Mouse (Mus musculus) kidney, postnatal 14 days (tissue): ENCODE measurements around the gene Kank4.
"Not testable (repeated sequence)": the region's sequence is repeated elsewhere in the genome, so short reads cannot be mapped to it uniquely, and the experiment has no call there.

Source experiments
- DNase-seq: peaks from one replicate; pipeline ENCODE4 v3.0.0; 2022; ENCODE audit warnings: mixed read lengths

Gene Kank4

GRCm38 (mm10) chr4:98773785-98774184, 43.6 kb downstream of the Kank4 start:
- no peak for DNase-seq

- DNase-seq: peak; percentile 18
These were observed 49.9 kb downstream of the Kank4 start for GRCm38 (mm10) chr4:98767134-98768133.

DNA sequence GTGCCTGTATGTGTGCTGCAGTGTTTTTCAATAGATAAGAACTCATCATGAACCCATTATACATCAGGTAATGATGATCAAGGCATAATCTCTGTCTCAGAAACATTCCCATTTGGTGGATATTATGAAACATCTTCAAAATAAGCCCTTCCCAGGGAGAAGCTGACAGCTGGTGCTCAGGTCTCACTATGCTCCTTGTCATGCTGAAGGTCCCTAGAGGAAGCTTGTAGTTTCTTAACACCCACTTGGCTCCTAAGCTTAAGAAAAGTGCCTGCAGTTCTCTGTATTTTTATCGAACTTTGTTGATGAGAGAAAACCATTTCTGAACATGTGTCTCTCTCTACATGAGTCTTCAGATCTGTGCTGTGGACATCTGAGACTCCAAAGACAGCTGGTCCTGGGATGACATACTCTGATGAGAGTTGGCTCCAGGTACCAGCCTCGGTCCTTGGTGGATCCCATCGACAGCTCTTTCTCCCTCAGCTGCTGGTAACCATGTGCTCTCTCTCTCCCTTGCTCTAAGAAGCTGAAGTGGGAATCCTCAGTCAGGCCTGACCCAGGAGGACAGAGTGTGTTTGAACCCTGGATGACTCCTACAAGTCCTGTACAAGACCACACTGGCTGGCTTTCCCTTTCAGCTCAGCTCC, 58.3 kb downstream of the Kank4 start:
- DNase-seq: no peak

DNA sequence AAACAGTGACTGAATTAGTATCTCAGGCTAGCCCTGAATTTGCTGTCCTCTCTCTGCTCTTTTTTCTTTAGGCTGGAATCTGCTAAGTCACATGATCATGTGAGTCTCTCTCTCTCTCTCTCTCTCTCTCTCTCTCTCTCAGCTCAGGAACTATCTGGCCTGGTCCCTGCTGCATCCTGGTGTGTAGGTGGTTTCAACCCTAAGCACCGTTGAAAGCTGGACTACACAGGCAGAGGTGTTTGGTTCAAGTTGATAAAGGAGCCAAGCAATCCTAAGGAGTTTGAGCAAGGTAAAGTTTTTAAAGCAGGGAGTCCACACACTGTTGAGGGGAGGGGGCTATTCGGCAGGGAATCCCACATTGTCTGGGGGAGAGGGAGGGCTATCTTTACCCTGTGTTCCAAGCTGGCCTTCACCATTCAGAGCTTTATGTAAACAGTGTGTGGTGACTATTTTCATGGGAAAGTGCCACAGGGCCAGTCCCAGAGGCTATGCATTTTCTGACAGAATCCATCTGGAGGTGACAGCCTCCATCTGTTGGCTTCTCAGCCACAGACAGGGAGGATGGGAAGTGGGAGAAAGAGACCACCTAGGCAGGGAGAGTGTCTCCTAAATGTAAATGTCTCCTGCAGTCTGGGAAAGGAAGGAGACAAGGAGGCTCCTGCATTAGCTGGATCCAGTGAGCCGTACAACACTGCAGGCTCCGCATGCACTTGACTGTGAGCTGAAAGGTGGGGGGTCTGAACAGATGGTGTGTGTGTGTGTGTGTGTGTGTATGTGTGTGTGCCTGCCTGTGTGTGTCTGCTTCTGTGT, 59.1 kb downstream of the Kank4 start:
- peak; percentile 27 for DNase-seq

- peak; percentile 39 for DNase-seq
These were observed 61.2 kb downstream of the Kank4 start for GRCm38 (mm10) chr4:98756141-98756540.

DNA sequence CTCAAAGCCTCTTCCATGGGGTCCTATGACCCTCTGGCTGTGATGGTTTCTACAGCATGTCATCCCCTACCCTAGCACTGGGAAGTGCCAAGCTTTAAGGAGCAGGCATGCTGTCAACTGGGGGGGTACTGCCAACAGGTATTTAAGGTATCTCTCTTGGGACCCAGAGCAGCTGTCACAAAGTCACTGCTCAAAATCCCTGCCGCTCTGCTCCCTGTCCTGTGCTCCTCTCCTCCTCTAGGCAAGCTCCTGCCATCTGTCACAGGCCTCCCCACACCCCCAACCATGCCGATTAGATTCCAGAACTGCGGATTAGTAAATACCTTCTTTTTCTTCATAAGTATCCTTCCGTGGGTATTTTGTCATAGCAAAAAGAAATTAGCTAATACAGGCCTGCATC, 62.9 kb downstream of the Kank4 start:
- DNase-seq: no peak

- DNase-seq: peak; percentile 25
These were observed 73.5 kb downstream of the Kank4 start for GRCm38 (mm10) chr4:98743906-98744210.

DNA sequence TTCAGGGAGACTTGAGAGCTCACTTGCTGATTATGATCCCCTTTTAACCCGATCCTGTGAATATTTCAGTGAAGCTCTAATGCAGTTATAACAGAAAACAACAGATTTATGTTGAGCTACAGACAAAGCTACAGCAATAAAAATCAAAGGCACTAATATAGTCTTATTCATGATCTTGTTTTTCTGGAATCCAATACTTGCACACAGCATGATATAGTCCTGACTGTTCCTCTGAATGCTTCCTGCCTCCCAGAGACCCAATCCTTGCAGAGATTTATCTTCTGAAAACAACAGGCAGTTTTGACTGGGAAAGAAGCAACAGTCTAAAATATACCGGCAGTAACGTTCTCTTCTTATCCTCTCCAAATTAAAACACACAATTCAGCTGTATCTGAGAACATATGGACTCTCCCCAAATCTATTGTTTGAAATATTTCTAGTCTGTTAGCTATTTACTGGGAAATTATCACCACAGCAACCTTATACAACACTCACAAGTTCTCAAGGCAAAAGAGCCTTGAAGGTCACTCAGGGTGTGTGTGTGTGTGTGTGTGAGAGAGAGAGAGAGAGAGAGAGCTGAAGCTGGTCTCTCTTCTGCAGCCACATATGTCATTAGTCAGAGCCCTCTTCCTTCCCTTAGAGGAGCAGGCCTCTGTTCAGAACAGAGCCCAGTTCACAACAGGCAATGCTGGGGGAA, 74.0 kb downstream of the Kank4 start:
- no peak for DNase-seq

DNA sequence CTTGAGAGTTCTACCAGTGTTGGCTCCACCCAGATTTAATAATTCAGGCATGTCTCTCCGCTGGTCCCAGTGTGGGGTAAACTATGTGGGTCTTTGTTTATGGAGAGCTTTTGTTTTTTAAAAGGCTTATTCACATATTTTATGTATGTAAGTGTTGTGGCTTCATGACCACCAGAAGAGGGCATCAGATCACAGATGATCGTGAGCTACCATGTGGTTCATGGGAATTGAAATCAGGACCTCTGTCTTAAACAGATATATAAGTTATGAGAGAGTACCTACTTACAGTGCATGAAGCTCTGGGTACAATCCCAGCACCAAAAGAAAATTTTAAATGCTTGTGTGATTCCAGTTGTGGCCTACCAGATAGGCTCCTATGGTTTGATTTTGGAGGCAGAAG, 77.6 kb downstream of the Kank4 start:
- peak; percentile 41 for DNase-seq

DNA sequence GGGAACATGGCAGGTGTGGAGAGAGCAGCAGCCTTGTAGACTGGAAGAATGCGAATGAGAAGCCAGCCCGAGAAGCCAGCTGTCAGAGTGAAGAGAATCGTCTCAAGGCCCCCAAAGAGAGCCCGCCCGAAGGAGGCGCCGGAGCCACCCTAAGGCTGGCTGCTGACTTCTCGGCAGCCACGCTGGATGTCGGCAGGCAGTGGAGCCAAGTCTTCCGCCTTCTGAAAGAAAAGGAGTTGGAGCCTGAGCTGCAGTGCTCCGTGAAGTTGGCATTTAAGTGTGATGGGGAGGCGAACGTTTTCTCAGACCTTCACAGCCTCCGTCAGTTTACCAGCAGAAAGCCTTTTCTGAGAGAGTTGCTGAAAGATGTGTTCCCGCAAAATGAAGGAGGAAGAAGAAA, 83.7 kb downstream of the Kank4 start:
- no peak for DNase-seq

DNA sequence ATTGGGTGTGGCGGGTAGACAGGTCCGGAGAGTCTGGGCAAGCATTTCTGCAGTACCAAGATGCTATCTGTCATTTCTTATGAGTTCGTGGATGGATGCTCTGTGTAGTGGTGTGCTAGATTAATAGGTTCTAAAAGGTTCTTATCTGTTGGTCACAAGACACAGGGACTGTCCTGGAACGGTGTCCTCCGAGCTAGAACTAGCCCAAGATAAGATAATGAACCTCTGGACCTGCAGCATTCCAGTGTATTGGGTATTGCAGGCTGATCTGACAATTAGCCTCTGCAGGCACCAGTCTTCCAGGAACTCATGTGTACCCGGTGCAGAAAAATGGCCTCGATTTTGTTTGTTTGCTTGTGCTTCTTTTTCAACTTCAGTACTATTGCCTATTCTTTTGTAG, 88.6 kb downstream of the Kank4 start:
- DNase-seq: no peak

DNA sequence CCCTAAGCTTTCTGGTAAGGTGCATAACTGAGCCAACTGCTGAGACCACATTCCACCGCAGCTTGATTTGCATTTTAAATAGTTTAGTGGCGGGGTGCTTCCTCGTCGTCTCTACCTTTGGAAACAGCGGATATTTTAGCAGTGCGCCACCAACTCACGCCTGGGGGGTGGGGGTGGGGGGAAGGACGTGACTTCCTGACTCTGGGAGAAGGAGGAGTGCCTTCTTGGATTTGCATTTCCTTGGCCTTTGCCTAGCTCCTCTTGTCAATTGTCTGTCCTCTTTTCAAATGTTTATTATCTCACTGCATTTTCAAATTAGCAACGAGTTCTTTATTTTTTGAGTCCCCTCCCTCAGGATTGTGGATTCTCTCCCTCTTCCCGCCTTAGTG, 89.4 kb downstream of the Kank4 start:
- no peak for DNase-seq

DNA sequence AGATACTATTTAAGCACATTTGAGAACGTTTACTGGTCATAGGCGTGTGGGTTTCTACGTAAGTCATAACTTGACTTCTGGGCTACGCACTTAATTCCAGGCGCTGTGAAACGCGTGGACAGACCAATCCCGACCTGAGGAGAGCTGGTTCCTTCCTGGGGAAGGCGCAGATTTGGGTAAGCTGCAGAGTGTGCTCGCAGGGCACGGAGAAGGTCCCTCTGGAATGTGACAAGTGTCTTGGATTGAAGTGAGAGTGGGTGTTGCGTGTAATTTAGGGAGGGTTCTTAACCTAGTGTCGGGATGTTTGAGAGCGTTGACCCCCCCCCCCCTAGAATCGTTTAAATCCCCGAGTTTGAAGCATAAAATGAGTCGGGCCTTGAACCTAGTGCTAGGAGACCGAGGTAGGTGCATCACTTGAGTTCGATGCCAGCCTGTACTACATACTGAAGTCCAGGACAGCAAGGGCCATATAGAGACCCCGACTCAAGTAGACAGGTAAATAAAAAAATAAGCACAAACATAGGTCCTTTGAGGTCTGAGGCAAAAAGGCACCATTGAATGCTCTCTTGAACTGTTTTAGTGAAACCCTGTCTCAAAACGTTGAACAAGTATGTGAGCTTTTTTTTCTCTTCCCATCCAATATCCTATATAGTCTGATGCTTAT, 89.9 kb downstream of the Kank4 start:
- no peak for DNase-seq

- no peak for DNase-seq
These were observed 90.6 kb downstream of the Kank4 start, which contains the start of gene L1td1 for GRCm38 (mm10) chr4:98726590-98727237. Gene L1td1, plus strand, starts transcription at chr4:98726734.

GRCm38 (mm10) chr4:98725439-98725838, 91.9 kb downstream of the Kank4 start:
- DNase-seq: no peak

DNA sequence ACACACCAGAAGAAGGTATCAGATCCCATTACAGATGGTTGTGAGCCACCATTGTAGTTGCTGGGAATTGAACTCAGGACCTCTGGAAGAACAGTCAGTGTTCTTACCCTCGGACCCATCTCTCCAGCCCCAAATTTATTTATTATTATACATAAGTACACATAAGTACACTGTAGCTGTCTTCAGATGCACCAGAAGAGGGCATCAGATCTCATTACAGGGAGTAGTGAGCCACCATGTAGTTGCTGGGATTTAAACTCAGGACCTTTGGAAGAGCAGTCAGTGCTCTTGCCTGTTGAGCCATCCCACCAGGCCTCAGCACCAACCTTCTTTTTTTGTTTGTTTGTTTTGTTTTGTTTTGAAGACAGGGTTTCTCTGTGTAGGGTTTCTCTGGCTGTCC, 92.7 kb downstream of the Kank4 start:
- DNase-seq: not testable (repeated sequence)

- peak; percentile 65 for DNase-seq
These were observed 94.9 kb downstream of the Kank4 start for GRCm38 (mm10) chr4:98722454-98722853.

- DNase-seq: no peak
These were observed 98.8 kb downstream of the Kank4 start for GRCm38 (mm10) chr4:98718547-98718917.

DNA sequence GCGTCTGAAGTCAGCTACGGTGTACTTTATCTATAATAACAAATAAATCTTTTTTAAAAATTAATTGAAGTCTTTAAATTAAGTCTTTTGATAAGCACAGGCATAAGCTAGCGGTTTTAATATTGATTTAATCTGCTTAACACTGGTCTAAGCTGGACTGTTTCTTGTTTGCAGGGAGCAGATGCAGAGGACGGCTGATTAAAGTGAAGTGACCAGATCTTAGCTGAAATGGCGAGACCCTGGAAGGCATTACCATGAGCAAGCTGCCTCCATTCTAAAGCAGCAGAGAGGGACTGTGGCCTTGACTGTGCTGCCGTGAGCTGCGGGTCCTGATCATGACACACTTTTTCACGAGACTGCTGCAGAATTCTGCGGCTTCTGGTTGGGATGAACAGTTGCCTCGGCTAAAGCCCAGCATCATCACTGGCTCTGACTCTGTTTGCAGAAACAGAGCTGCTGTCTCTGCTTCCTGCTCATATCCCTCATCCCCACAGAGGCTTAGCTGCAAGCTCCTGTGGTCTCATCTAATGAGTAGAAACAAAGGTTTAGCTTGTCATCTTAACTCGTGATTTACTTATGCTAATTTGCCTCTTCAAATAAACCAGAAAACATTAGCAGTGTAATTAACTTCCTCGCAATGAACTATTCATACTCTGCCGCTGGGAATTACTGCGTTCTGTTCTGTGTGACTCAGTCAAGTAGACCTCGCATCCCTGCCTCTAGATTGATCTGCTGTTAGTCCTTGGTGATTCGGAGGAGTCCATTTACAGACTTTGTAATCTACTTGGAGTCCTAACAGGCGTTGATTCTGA, 99.4 kb downstream of the Kank4 start:
- DNase-seq: no peak

DNA sequence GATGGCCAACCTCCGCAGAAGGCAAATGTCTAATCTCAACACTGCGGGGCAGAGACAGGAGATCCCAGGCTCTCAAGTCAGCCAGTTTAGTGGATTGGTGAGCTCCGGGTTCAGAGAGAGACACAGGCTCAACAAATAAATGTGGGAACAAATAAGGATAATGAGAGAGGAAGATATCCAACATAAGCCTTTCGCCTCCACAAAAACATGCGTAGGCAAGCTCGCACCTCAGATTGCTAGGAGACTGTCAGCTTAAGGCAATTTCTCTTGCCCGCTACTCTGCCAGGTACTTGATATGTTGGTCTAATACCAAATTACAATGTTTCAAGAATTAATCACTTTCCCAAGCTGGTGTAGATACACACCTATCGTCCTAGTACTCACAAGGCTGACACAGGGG, 106.4 kb downstream of the Kank4 start:
- DNase-seq: no peak
